Mouse (Mus musculus): ENCODE data around the gene Erbb4.
"Not testable (repeated sequence)": the region's sequence is repeated elsewhere in the genome, so short reads cannot be mapped to it uniquely, and the experiment has no call there.

Gene Erbb4

DNA sequence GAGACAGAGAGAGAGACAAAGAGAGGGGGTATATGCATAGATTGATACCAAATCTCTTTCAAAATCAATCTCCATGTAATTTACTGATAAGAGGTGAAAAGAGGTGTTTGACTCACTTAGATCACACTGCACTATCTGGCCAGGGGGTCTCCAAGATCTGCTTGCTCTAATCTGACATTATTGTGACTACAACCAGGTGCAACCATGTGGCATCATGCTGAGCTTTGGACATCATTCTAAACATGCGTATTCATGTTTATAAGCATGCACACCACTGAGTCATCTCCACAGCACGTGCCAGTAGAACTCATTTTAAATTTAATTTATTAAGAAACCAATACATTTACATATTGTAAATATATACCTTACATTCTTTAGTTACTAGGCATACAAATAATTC lies 247.5 kb downstream of the Erbb4 start:
- no peak for DNase-seq (ENCODE audit: low spot score)

DNA sequence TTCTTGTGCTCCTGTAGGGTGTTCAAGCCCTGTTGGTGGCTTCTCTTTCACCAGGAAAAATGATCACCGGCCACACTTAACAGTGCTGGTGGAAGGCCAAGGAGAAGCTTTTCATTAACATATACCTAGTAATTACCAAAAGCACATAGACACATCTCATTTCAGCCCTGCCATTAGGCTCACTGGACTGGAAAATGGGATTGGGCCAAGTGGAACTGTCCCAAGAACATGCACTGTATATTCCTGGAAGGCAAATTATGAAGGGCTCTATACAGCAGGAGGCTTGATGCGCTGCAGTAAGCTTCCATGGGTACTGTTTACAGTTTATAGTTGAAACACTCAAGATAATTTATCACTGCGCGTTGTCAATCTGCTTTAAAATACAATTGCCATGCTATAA lies 248.4 kb downstream of the Erbb4 start:
- no peak for DNase-seq (ENCODE audit: low spot score)

DNA sequence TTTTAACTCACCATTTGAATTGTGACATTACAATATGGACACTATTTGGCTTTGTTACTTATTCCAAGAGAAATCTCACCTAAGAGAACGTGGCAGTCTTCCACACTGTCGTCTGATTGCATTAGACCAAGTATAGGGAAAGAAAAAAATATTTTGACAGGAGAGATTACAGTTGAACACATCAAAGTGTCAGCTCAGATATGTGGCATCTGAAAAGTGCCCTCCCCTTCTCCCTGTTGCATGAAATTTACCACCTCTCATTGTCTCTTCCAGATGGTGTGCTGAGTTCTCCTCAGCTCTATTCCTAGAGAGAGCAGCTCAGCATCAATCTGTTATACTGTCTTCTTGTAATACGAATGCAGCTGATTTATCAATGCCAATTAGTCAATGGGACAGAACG lies 268.5 kb downstream of the Erbb4 start:
- DNase-seq (ENCODE audit: low spot score) = no peak

DNA sequence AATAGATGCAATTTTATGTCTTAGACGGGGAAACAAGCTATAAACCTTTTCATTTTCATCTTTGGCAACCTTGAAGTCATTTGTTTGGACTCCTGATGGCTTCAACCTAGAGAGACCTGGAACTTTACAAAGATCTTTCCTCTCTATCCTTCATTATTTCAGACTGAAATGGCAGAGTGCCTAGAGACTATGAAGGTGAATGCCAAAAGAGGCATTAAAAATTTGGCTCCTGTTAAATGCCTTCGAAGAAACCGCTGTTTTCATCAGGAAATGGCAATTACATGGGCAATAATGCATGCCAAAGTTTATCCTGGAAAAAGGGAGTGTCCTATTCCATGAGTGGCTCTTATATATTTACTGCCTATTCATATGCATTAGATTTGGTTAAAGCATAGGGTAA lies 273.2 kb downstream of the Erbb4 start:
- DNase-seq (ENCODE audit: low spot score) = no peak

DNA sequence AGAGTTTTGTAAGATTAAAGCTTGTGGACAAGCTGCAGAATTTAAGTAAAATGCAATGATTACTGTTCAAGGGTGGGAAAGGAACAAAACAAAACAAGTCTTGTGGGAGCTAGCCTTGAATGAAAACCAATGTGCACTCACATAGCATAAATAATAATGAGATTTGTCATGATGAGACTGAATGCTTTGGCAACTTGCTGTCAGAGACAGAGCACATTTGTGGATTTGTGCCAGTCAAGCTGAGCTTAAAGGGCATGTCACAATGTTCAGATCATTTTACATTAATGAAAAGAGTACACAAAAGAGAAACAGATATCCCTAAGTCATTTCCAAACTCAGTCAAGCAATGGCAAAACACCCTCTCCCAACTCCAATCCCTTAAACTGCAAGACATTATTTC lies 275.8 kb downstream of the Erbb4 start:
- no peak for DNase-seq (ENCODE audit: low spot score)

DNA sequence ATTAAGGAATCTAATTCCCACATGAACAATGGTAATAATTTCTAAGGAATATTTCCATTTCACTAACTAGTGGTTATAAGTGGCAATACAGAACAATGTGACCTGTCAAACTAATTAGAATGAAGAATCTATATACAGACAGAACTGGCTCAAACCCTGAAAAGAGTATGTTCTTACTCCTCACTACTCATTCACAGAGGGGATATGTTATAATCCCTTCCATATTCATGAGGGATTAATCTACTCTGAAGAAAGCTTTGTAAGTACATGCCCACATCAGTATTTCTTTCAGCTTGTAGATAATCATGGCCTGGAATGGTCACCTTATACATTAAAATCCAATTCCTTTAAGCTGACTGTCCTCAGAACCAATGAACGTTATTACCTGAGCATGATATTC lies 276.3 kb downstream of the Erbb4 start:
- DNase-seq (ENCODE audit: low spot score) = no peak

DNA sequence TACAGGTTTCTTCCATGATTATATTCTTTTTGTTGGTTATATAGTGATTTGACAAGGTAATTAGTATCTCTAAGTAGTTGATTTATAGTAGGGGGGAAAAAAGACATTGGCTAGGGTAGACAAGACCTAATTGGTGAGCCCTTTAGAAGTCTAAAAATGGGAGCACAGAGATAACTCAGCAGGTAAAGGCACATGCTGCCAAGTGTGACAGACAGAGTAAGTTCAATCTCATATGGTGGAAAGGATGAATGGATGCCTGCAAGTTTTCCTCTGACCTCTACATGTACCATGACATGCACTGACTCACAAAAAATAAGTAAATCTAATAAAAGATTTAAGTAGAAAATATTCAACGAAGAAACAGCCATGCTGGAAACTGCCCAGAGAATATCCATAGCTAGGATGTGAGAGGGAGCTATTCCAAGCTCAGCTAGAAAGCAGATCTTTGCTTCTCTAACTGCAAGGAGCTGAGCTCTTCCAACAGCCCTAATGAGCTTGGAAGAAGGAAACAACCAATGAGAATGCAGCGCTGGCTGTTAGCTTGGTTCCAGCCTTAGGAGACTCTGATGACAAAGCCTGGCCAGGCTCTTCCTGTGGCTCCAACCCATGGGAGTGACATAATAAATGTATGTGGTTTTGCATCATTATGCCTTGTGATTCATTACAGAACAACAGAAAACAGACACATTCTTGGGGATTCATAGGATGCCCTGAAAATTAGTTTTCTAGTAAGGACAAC lies 277.2 kb downstream of the Erbb4 start:
- no peak for DNase-seq (ENCODE audit: low spot score)

DNA sequence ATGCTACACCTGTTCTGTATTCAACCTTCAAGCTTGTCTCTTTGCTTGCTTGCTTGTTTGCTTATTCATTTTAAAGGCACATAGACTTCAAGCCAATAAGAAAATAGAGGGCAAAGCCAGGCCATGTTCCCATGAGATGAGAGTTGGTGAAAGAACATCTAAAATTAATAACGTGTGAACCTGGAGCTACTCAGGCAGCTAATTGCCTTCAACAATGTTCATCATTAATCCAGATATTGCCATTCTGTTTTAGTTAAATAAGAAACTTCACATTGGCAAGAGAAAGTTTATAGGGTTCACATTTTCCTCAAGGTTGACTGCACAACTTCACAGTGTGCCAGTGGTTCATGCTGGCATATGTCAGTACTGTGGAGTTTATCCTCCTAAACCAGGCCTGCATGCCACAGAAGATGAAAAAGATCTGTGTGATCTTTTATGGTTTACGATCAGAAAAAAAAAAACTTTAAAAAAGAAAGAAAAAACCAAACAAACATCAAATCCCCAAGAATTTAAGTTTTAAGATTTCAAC lies 284.7 kb downstream of the Erbb4 start:
- no peak for DNase-seq (ENCODE audit: low spot score)

DNA sequence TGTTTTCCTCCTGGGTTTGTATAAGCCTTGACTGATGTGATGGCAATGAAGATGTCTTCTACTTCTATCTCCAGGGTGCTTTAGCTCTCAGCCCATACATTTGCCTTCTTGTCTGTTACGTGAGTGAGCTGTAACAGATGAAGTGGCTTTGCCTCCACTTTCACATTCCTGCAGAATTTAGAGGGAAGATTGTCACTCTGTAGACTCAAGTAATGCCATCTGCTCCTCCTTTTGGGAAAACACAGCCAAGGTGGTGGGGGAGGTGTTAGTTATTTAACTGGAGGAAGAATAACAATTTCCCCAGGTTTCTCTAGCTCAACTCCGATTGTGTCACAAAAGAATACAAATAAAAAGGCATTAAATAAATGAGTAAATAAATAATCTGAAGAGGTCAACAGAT lies 301.1 kb downstream of the Erbb4 start:
- no peak for DNase-seq (ENCODE audit: low spot score)

DNA sequence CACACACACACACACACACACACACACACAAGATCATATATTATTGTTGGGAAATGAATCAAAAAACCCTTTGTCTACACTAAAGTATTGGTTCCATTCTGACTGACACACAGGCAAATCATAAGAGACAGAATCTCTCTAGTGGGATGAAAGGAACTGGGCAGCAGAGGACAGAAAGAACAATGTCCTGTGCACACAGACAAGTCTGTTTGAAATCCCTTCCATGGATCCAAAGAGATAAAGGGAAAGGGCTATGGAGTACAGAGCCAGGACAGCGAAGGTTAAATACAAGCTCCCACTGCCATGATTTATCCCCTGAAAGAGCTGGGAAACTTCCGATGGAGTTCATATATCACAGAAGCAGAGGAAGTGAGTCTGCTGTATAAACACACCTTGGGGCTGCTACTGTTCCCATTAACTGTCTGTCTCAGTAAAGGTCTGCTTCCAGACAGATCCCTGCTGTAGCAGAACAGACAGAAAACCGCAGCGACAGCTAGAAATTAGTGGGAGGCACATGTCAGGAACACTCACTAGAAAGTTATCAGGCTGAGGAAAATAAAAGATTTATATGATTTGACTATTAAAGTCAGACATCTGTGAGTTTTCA lies 320.3 kb downstream of the Erbb4 start:
- DNase-seq (ENCODE audit: low spot score) = no peak

DNA sequence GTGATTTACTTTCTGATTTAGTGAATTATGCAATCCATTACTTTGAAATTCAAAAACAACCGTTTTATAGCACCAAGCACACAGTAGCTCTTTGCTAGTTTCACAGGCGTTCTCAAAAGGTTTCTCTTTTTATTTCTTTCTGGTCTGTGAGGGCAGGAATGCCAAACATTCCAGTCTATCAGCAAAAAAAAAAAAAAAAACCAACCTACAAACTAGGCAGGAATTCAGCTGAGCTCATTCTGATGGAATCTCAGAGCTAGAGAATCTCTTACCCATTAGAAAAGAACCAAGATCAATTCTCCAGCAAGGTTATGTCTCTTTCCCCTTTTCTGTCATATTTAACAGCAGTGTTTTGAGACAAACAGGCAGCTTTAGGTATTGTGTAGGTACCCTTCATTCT lies 327.2 kb downstream of the Erbb4 start:
- DNase-seq (ENCODE audit: low spot score) = no peak

DNA sequence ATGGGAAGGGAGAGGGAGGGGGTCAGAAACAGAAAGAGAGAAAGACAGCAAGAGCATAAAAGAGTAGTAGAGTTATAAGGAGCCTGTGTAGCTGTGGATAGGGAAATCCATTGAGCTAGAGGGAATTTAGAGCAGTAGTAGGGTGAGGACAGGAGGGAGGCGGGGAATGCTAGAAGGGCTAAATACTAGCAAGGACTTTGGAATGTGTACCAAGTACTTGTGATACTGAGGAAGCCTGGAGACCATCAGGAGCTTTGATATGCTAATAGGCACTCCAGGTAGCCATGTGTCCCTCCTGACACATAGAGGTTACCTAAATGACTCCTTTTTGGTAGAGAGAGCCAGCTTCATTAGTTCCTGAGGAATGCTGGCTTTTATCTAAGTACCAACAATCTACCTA lies 327.8 kb downstream of the Erbb4 start:
- no peak for DNase-seq (ENCODE audit: low spot score)

DNA sequence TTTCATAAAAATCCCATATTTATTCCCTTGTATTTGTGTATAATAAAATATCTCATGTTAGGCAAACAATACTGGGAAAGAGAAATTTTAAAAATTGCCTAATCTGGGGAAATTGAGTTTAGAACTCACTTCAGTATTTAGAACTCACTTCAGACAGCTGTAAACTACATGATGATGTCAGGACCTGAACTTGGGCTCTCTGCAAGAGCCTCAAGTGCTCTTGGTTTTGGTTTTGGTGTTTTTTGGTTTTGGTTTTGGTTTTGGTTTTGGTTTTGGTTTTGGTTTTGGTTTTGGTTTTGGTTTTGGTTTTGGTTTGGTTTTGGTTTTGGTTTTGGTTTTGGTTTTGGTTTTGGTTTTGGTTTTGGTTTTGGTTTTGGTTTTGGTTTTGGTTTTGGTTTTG lies 341.8 kb downstream of the Erbb4 start:
- not testable (repeated sequence) for DNase-seq (ENCODE audit: low spot score)

DNA sequence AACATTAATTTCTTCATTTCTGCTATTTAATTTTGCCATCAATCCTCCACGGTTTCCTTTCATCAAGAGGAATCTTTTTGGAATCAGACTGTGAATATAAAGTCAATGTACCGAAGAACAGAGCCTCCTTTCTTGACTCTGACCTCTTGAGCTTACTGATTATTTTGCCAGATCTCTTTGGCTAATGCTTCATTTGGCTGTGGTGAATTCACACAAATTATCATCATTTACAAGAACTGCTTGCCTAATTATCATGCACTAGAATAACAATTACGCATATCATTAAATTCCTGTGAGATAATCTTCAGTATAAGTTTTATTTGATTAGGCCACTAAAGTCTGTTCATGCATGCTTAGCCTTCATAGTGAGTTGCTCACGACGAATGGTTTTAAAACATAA lies 345.4 kb downstream of the Erbb4 start:
- no peak for DNase-seq (ENCODE audit: low spot score)

DNA sequence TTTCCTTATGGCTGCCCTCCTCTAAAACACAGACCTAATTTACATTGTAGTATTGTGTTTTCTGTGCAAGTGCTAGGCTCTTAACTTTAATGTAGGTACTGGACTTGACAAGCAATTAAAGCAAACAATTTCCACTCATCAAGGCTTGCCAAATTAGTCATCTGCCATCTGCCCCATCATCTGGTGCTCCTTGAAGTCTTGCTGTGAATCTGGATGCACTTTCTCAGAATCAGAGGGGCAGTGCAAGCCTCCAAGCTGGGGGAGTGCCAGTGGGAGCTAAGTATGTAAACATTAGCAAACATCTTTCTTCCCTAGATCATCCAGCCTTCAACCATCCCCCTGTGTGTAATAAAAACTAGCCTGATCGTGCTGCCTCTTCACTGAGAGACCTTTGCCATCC lies 358.9 kb downstream of the Erbb4 start:
- no peak for DNase-seq (ENCODE audit: low spot score)

DNA sequence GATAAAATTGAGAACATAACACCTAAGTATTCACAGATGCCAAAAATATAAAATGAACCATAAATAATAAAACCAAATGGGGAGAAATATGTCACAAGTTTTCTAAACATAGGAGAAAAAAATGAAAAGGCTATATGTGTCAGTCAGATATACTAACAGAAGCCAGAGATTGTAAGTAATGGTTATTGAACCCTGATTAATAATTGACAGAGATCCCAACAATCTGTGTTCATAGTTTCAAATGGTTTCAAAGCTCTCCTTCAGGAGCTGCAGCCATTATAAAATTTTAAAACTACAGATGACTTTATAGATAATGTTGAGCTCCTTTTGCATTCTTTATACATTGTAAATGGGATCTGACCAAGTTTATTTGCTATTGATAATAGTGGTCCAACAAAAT lies 426.4 kb downstream of the Erbb4 start:
- DNase-seq (ENCODE audit: low spot score) = no peak

DNA sequence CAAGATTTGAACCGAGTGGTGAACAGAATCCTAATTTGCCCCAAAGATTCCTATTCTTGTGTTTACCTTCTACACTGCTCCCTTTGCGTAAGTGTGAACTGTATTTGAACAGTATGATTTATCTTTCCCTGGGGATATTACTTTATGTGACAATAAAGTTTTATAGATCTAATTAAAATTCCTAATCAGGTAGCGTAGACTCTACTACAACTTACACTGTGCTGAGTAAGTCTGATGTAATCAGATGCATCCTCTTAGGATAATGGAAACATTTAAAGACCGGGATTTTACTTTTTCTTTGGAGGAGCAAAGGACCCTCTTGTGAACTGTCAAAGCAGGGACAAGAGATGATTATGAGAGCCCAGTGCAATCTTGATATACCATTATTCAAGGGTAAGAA lies 433.2 kb downstream of the Erbb4 start:
- no peak for DNase-seq (ENCODE audit: low spot score)

DNA sequence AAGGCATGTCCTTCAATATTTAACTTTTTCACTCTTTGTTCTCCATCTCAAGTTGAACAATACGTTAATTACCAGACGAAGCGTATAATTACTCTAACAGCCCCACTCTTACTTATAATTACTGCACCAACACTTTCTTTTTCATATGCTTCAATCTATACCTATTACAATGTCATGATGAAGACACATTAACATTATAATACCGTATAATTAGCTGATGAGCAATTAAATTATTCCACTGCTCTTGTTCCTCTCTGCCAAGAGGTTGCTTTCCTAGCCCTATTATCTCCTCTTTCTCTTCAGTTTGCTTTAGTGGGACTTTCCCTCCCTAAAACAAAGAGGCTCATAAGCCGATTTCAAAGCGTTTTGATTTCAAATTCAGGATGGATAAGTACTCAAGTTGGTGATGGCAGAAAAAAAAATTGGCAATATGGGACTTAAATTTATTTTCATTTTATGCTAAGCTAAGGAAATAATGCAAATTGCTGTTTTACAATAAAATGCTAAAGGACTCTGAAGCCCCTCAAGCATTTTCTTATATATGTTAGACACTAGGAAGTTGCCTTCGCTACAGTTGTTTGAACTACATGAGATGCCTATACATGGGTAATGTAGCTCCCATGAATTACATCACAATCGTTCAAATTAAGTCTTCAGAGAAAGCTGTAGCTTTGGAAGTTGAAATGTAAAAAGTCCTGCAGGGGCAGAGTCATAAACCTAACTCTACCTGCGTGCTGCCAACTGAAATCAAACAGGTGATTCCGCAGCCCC lies 440.8 kb downstream of the Erbb4 start:
- no peak for DNase-seq (ENCODE audit: low spot score)

DNA sequence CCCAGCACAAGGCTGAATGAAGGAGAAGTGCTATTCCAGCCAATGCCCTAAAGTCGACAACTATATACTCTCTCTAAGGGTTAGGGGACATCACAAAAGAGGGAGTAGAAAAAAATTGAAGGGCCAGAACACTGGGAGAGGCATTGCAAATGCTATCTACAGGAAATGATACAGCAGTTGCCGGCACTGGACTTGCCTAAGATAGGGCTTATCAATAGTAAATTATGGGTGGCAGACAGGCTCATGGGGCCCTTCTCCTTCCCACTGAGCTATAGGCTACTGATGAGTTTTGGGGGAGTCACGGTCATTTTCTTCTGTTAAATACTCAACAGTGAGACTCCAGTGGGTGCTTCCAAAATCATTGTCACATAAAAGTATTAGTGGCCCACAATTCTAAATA lies 517.4 kb downstream of the Erbb4 start:
- no peak for DNase-seq (ENCODE audit: low spot score)

DNA sequence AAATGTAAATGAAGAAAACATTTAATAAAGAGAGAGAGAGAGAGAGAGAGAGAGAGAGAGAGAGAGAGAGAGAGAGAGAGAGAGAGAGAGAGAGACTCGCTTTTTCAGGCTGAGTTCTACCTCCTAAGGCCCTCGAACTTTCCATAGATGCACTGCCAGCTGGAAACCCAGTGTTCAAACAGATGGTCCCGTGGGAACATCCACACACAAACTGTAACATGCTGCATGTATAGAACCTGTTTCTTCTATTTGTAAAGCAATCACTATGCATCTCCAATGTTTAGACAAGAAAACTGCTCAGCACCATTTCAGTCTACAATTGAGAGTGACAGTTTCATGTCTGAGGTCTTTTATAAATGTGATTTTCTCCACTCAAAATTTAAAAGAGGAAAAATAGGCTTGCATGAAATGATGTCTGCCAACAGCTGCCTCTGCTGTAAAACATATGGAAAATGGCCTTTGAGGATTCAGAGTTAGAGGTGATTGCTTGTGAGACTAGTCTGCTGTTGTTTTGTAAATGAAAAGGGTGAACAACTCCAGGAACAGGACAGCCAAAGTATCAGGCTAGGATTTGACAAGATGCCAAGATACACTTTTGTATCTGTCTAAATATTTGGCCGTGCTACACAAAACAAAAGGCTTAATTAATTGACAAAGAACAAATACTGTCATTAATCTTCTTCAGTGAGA lies 533.9 kb downstream of the Erbb4 start:
- DNase-seq (ENCODE audit: low spot score) = no peak

DNA sequence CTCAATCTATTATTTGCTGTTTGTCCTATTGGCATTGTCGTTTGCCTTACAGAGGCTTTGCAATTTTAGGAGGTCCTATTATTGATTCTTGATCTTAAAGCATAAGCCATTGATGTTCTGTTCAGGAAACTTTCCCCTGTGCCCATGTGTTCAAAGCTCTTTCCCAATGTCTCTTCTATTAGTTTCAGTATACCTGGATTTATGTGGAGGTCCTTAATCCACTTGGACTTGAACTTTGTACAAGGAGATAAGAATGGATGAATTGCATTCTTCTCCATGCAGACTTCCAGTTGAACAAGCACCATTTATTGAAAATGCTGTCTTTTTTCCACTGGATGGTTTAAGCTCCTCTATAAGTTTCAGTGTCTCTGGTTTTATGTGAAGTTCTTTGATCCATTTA lies 536.9 kb downstream of the Erbb4 start:
- DNase-seq (ENCODE audit: low spot score) = no peak

DNA sequence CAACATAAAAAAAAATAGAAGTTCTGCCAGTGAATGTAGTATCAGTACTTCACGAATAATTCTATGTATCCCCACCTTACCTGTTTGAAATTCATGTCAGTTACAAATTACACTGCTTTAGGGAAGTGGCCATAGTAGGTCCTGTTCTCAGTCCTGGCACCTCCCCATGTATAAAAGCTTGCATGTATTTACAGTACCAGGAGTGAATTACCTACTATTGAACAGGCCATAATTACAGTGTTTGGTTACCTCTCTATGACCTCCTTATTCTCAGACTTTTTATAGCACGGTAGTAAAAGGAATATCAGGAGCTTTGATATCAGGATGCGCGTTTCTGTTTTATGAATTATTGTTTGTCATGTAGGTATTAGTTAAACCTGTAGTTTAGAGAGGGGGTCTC lies 564.9 kb downstream of the Erbb4 start:
- DNase-seq (ENCODE audit: low spot score) = no peak

DNA sequence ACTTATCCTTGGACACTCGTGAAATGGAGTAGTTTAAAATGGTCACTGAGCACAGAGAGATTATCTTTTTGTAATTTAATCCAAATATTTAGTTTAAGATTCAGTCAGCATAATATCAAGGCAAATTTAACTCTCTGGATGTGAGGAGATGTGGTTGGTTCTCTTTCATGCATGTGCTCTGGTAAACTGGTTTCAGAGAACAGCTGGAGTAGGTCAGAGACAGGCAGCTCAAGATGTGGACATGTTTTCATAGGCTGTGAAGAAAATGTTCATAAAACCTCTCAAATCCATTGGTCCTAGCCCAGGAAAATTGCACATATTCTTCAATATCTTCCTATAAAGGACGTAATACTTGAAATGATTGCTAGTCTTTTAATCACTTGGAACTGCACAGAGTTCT lies 590.0 kb downstream of the Erbb4 start:
- DNase-seq (ENCODE audit: low spot score) = no peak

All from urinary bladder, postnatal 10 days (tissue).